Mouse (Mus musculus): ENCODE results near the gene Ctrc. TPM values are rescaled to one million over a fixed set of nuclear protein-coding genes. Genes with fewer than 3 reads are reported as not detected.
A peak's percentile ranks its signal among the peaks of the same experiment; 100 is the strongest.

Gene Ctrc
- polyA plus RNA-seq, 1 experiment from 2014 or later = not detected

GRCm38 (mm10) chr4:141874601-141875460 is 28.7 kb upstream of the Ctrc start, which contains the start of gene Efhd2:
Gene Efhd2 (minus strand): TSS chr4:141874920.
- Histone ChIP-seq H3K27me3 (replicated peaks; ENCODE audit: low read depth, poor library complexity, severe bottlenecking) (peaks cover 50% of the 10 kb centered on the region), H3K36me3 (replicated peaks) (no peaks in the 10 kb centered on the region; the same call in 1 of the 2 replicates), H3K9me3 (no peaks in the 10 kb centered on the region), H3K4me1 (peaks cover 54% of the 10 kb centered on the region), H3K4me3 (peak within 1 kb of the TSS; percentile 70), H3K27ac (replicated peaks) (peak within 1 kb of the TSS; percentile 78)
- WGBS = under 1% methylated on average over 73 of the region's 73 CpGs
- peak; percentile 85 for DNase-seq (ENCODE audit: low spot score)

GRCm38 (mm10) chr4:141874111-141874600 is 28.0 kb upstream of the Ctrc start:
- Histone ChIP-seq H3K36me3 (replicated peaks) (no peaks in the 10 kb centered on the region; the same call in 1 of the 2 replicates), H3K27me3 (replicated peaks; ENCODE audit: low read depth, poor library complexity, severe bottlenecking) (peaks cover 50% of the 10 kb centered on the region), H3K4me1 (peaks cover 56% of the 10 kb centered on the region), H3K4me3 (peak overlapping the region; percentile 70), H3K27ac (replicated peaks) (peak overlapping the region; percentile 78), H3K9me3 (no peaks in the 10 kb centered on the region)
- 3% methylated on average over 19 of the region's 19 CpGs for WGBS
- DNase-seq (ENCODE audit: low spot score) = peak; percentile 29

- H3K4me3 ChIP-seq = peak overlapping the region; percentile 70; the same call in 1 of the 2 replicates
- peaks cover 56% of the 10 kb centered on the region for H3K4me1 ChIP-seq
- no peak overlapping the region for H3K27ac ChIP-seq (replicated peaks)
- no peak for DNase-seq (ENCODE audit: low spot score)
- H3K36me3 ChIP-seq (replicated peaks) = no peaks in the 10 kb centered on the region; the same call in 1 of the 2 replicates
- 84% methylated on average over 9 of the region's 9 CpGs for WGBS
- H3K27me3 ChIP-seq (replicated peaks; ENCODE audit: low read depth, poor library complexity, severe bottlenecking) = peaks cover 50% of the 10 kb centered on the region
- no peaks in the 10 kb centered on the region for H3K9me3 ChIP-seq
These were observed 26.8 kb upstream of the Ctrc start for GRCm38 (mm10) chr4:141872977-141873376.

GRCm38 (mm10) chr4:141871909-141872308 is 25.8 kb upstream of the Ctrc start:
- Histone ChIP-seq H3K4me1 (peaks cover 64% of the 10 kb centered on the region), H3K36me3 (replicated peaks) (no peaks in the 10 kb centered on the region; the same call in 1 of the 2 replicates), H3K27me3 (replicated peaks; ENCODE audit: low read depth, poor library complexity, severe bottlenecking) (peaks cover 50% of the 10 kb centered on the region), H3K4me3 (0 out of 2 replicates have a peak overlapping the region, but pooled peaks have one; percentile 9), H3K9me3 (no peaks in the 10 kb centered on the region), H3K27ac (replicated peaks) (no peak overlapping the region; the same call in 1 of the 2 replicates)
- no peak for DNase-seq (ENCODE audit: low spot score)
- WGBS = 54% methylated on average over 9 of the region's 9 CpGs

GRCm38 (mm10) chr4:141871333-141871725 is 25.2 kb upstream of the Ctrc start:
- no peaks in the 10 kb centered on the region; the same call in 1 of the 2 replicates for H3K36me3 ChIP-seq (replicated peaks)
- peaks cover 65% of the 10 kb centered on the region for H3K4me1 ChIP-seq
- no peaks in the 10 kb centered on the region for H3K9me3 ChIP-seq
- peaks cover 46% of the 10 kb centered on the region for H3K27me3 ChIP-seq (replicated peaks; ENCODE audit: low read depth, poor library complexity, severe bottlenecking)
- 90% methylated on average over 3 of the region's 3 CpGs for WGBS
- no peak for DNase-seq (ENCODE audit: low spot score)
- no peak overlapping the region for H3K27ac ChIP-seq (replicated peaks)
- H3K4me3 ChIP-seq = no peak overlapping the region

- Histone ChIP-seq H3K9me3 (no peaks in the 10 kb centered on the region), H3K4me1 (peaks cover 65% of the 10 kb centered on the region), H3K4me3 (no peak overlapping the region), H3K27me3 (replicated peaks; ENCODE audit: low read depth, poor library complexity, severe bottlenecking) (peaks cover 41% of the 10 kb centered on the region), H3K27ac (replicated peaks) (no peak overlapping the region), H3K36me3 (replicated peaks) (no peaks in the 10 kb centered on the region; the same call in 1 of the 2 replicates)
- no peak for DNase-seq (ENCODE audit: low spot score)
- WGBS = 75% methylated on average over 11 of the region's 11 CpGs
These were observed 24.6 kb upstream of the Ctrc start for GRCm38 (mm10) chr4:141870666-141871332.

- Histone ChIP-seq H3K27ac (replicated peaks) (no peak overlapping the region), H3K36me3 (replicated peaks) (no peaks in the 10 kb centered on the region; the same call in none of the 2 replicates), H3K27me3 (replicated peaks; ENCODE audit: low read depth, poor library complexity, severe bottlenecking) (peaks cover 36% of the 10 kb centered on the region), H3K4me1 (peaks cover 53% of the 10 kb centered on the region), H3K9me3 (no peaks in the 10 kb centered on the region), H3K4me3 (no peak overlapping the region)
- 75% methylated on average over 5 of the region's 5 CpGs for WGBS
- DNase-seq (ENCODE audit: low spot score) = no peak
These were observed 23.5 kb upstream of the Ctrc start for GRCm38 (mm10) chr4:141869436-141870215.

GRCm38 (mm10) chr4:141868051-141868450 is 21.9 kb upstream of the Ctrc start:
- Histone ChIP-seq H3K4me3 (no peak overlapping the region), H3K4me1 (peaks cover 48% of the 10 kb centered on the region), H3K36me3 (replicated peaks) (no peaks in the 10 kb centered on the region; the same call in none of the 2 replicates), H3K27ac (replicated peaks) (no peak overlapping the region), H3K9me3 (no peaks in the 10 kb centered on the region), H3K27me3 (replicated peaks; ENCODE audit: low read depth, poor library complexity, severe bottlenecking) (peaks cover 24% of the 10 kb centered on the region)
- no peak for DNase-seq (ENCODE audit: low spot score)
- 86% methylated on average over 10 of the region's 10 CpGs for WGBS

GRCm38 (mm10) chr4:141867498-141867897 is 21.3 kb upstream of the Ctrc start:
- H3K4me3 ChIP-seq = no peak overlapping the region
- peaks cover 46% of the 10 kb centered on the region for H3K4me1 ChIP-seq
- WGBS = 47% methylated on average over 4 of the region's 4 CpGs
- H3K36me3 ChIP-seq (replicated peaks) = no peaks in the 10 kb centered on the region; the same call in none of the 2 replicates
- no peak overlapping the region for H3K27ac ChIP-seq (replicated peaks)
- no peak for DNase-seq (ENCODE audit: low spot score)
- peaks cover 19% of the 10 kb centered on the region for H3K27me3 ChIP-seq (replicated peaks; ENCODE audit: low read depth, poor library complexity, severe bottlenecking)
- H3K9me3 ChIP-seq = no peaks in the 10 kb centered on the region

GRCm38 (mm10) chr4:141866933-141867490 is 20.9 kb upstream of the Ctrc start:
- Histone ChIP-seq H3K27ac (replicated peaks) (no peak overlapping the region), H3K36me3 (replicated peaks) (no peaks in the 10 kb centered on the region; the same call in none of the 2 replicates), H3K4me3 (no peak overlapping the region), H3K9me3 (no peaks in the 10 kb centered on the region), H3K4me1 (peaks cover 41% of the 10 kb centered on the region), H3K27me3 (replicated peaks; ENCODE audit: low read depth, poor library complexity, severe bottlenecking) (peaks cover 14% of the 10 kb centered on the region)
- no peak for DNase-seq (ENCODE audit: low spot score)
- 31% methylated on average over 10 of the region's 10 CpGs for WGBS

- no peak for DNase-seq (ENCODE audit: low spot score)
- WGBS = 92% methylated on average over 5 of the region's 5 CpGs
These were observed 19.4 kb upstream of the Ctrc start for GRCm38 (mm10) chr4:141865600-141865999.

More at GRCm38 (mm10) chr4:141865600-141865999, 19.4 kb upstream of the Ctrc start:
- H3K4me1 ChIP-seq = peaks cover 29% of the 10 kb centered on the region
- H3K27me3 ChIP-seq (replicated peaks; ENCODE audit: low read depth, poor library complexity, severe bottlenecking) = no peaks in the 10 kb centered on the region
- H3K27ac ChIP-seq (replicated peaks) = no peak overlapping the region
- no peaks in the 10 kb centered on the region for H3K9me3 ChIP-seq
- no peak overlapping the region for H3K4me3 ChIP-seq
- peaks cover 9% of the 10 kb centered on the region for H3K36me3 ChIP-seq (replicated peaks)
